Mouse (Mus musculus) midbrain, postnatal 0 days (tissue): ENCODE data around the gene H2-D1. TPM values are rescaled to one million over a fixed set of nuclear protein-coding genes. Genes with fewer than 3 reads are reported as not detected.

Experiments
- ATAC-seq: fragments of 200-750 bp; cut with Nextera tagmentation; 2 replicates; pipeline ENCODE4 v1.8.0; 2017; ENCODE audit warnings: moderate number of reproducible peaks, mild to moderate bottlenecking, moderate TSS enrichment, moderate library complexity; ENCODE audit not compliant: low FRiP score
- DNase-seq: peaks from one replicate; pipeline ENCODE4 v3.0.0-alpha.2; 2015; ENCODE audit warnings: low spot score
- H3K27ac ChIP-seq: fragments of 300-500 bp; sonication (generic); 2 replicates; pipeline ENCODE4 v1.5.1; 2014; ENCODE audit warnings: low read depth, mild to moderate bottlenecking, low read length, mixed read lengths
- H3K27me3 ChIP-seq: fragments of 300-500 bp; sonication (generic); 2 replicates; pipeline ENCODE4 v1.6.1; 2014; ENCODE audit warnings: low read length, control low read depth, mixed read lengths; ENCODE audit not compliant: insufficient read depth
- H3K36me3 ChIP-seq: fragments of 300-500 bp; sonication (generic); 2 replicates; pipeline ENCODE4 v1.6.1; 2014; ENCODE audit warnings: low read length, control low read depth, mixed read lengths; ENCODE audit not compliant: insufficient read depth
- H3K4me1 ChIP-seq: fragments of 300-500 bp; sonication (generic); 2 replicates; pipeline ENCODE4 v1.6.1; 2014; ENCODE audit warnings: mild to moderate bottlenecking, control low read depth, antibody characterized with exemption, low read length, mixed read lengths; ENCODE audit not compliant: insufficient read depth
- H3K4me2 ChIP-seq: fragments of 300-500 bp; sonication (generic); 2 replicates; pipeline ENCODE4 v1.6.1; 2014; ENCODE audit warnings: low read depth, mild to moderate bottlenecking, low read length, mixed read lengths; ENCODE audit not compliant: poor library complexity, severe bottlenecking
- H3K4me3 ChIP-seq: fragments of 300-500 bp; sonication (generic); 2 replicates; pipeline ENCODE4 v1.5.1; 2014; ENCODE audit warnings: low read depth, mild to moderate bottlenecking, low read length, moderate library complexity
- H3K9ac ChIP-seq: fragments of 300-500 bp; sonication (generic); replicated peaks from 2 replicates; pipeline ENCODE4 v1.6.1; 2014; ENCODE audit warnings: mild to moderate bottlenecking, low read length, moderate library complexity, mixed read lengths; ENCODE audit not compliant: poor library complexity, severe bottlenecking
- H3K9me3 ChIP-seq: fragments of 300-500 bp; sonication (generic); 2 replicates; pipeline ENCODE4 v1.6.1; 2016; ENCODE audit warnings: low read length, control low read depth
- CTCF ChIP-seq: IDR thresholded peaks from 2 replicates; pipeline ENCODE4 v1.5.1; 2016; ENCODE audit warnings: antibody characterized with exemption, mild to moderate bottlenecking
- WGBS: fragments of 180-500 bp; shearing (Covaris S2); extraction: QIAGEN DNeasy Blood & Tissue Kit; methylation state at CpG from one replicate; pipeline ENCODE4 v1.1.7; 2014; 5-methylcytosine and 5-hydroxymethylcytosine counted together
- polyA plus RNA-seq: library from polyadenylated mRNA; unstranded; fragments of >200 nt; fragmentation: Nextera tagmentation; extraction: Ambion mirVana; gene quantifications from 2 replicates; pipeline ENCODE4 v1.2.1, GENCODE M21; 2015
- total RNA-seq: library from RNA; depleted of rRNA; stranded (reverse); fragments of >200 nt; gene quantifications from 2 replicates; pipeline ENCODE4 v1.2.3, GENCODE M21; 2014

H2-D1 gene
- total and polyA plus RNA-seq, 2 experiments from 2014 or later: 75.4 to 130 TPM

DNA sequence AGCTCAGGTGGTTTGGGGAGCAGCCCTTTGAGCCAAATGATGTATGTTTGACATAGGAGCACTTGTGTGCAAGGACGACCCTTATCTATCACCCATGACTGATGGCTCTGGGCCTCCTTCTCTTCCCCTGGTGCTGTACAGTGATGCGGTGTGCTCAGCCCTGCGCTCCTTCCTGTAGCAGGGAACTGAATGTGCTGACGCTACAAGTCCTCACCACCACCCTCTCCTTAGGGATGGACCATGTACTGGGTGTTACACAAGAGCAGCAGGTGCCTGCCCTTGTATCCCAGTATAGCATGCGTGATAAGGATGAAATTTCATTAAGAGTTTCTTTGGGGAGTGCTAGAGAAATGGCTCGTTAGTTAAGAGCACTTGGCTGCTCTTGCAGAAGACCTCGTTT lies 15.4 kb upstream of the H2-D1 start:
- H3K4me2 ChIP-seq: no peak overlapping the region
- peaks cover 77% of the 10 kb centered on the region for H3K36me3 ChIP-seq
- TF ChIP-seq CTCF: no peak
- H3K4me1 ChIP-seq: peaks cover 11% of the 10 kb centered on the region; the same call in 1 of the 2 replicates
- no peak overlapping the region for H3K27ac ChIP-seq
- no peak overlapping the region for H3K4me3 ChIP-seq
- ATAC-seq: no peak
- no peak for DNase-seq
- no peaks in the 10 kb centered on the region for H3K9me3 ChIP-seq
- no peak overlapping the region for H3K9ac ChIP-seq
- H3K27me3 ChIP-seq: no peaks in the 10 kb centered on the region
- 93% methylated on average over 7 of the region's 7 CpGs for WGBS

DNA sequence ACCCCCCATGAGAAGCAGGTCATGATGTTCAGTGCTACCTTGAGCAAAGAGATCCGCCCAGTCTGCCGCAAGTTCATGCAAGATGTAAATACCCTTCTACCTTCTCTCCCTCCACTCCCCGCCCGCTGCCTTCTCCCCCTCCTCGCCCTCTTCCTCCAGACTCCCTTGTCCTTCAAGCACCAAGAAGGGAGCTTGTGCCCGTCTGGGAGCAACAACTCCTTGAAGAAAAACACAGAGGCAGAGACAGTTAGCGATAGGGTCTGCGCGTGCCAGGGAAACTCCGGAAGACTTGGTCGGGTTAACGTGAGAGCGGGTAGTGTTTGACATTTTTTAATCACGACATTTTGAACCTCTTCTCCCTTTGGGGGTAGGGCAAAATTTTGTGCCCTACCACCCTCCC lies 13.5 kb upstream of the H2-D1 start:
- DNase-seq (no peak), ATAC-seq (no peak)
- no peak overlapping the region for H3K4me2 ChIP-seq
- peaks cover 90% of the 10 kb centered on the region for H3K36me3 ChIP-seq
- no peaks in the 10 kb centered on the region for H3K9me3 ChIP-seq
- peaks cover 5% of the 10 kb centered on the region; the same call in 1 of the 2 replicates for H3K4me1 ChIP-seq
- TF ChIP-seq CTCF: no peak
- 88% methylated on average over 14 of the region's 14 CpGs for WGBS
- no peak overlapping the region for H3K9ac ChIP-seq
- no peak overlapping the region for H3K4me3 ChIP-seq
- no peaks in the 10 kb centered on the region for H3K27me3 ChIP-seq
- H3K27ac ChIP-seq: no peak overlapping the region

DNA sequence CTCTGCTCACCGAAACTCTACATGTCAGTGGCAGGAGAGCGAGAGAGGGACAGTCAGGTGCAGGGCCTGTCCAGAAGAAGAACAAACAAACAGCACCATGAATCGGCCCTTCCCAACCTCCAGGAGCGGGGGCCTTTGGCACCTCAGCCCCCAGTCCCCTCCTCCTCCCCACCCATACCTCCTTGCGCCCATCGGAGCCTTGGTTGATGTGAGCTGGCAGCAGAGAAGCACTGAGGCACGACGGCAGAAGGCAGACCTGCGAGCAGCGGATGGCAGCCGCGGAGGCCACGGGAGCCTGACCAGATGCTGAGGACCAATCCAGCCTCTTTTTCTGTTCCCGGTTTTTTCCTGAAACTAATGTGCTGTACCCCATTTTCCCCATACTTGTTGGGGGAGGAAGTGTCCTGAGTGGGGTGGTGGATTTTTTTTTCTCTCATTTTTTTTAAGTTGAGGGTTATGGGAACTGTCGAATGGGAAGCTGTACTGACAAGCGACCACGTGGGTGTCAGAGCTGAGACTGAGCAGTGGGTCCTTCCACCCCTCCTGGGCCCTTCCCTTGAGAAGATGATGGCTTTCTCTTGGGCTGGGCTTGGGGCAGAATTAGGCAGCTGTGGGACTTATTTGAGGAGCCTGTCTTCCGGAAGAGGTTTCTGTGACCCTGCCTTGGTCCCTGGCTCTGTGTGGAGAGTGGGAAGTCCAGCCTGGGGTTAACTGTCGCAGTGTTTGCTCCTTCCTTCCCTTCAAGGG lies 12.9 kb upstream of the H2-D1 start:
- Histone ChIP-seq H3K4me1 (no peaks in the 10 kb centered on the region), H3K27me3 (no peaks in the 10 kb centered on the region), H3K4me3 (no peak overlapping the region), H3K27ac (no peak overlapping the region), H3K9ac (no peak overlapping the region), H3K36me3 (peaks cover 88% of the 10 kb centered on the region), H3K4me2 (no peak overlapping the region), H3K9me3 (no peaks in the 10 kb centered on the region)
- no peak for TF ChIP-seq CTCF
- ATAC-seq: no peak
- WGBS: 78% methylated on average over 19 of the region's 19 CpGs
- DNase-seq: no peak

DNA sequence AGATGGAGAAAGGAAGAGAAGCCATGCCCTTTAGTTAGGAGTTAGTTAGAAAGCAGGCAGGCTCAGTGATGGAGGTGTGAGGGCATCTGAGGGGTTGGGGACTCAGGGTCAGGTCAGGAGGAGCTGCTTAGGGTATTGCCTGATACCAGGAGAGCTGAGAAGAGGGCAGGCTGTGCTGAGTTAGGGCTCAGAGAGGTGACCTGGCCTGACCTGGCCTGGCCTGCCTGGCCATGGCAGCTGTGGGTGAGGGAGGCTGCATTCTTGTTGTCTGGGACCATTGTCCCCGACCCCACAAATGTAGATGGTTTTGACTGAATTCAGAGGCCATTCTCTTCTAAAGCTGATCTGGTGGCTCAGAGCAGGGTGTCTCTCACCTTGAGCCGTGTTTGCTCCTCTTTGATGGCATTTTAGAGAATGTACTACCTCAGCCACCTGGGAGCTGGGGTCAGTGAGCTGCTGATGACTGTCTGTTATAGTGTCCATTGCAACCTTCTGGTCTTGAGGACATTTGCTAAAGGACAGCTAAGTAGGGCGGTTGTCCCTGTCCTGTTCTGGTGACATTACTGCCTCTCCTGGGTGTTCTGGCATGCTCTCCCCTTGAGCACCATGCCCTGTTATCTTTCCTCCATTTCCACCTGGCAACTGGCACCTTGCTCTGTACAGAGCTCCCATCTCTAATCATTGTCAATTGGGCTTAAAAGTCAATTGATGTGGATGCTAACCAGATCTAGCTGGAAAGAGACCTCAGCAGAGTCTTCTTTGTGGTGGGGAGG lies 12.0 kb upstream of the H2-D1 start:
- H3K4me2 ChIP-seq: no peak overlapping the region
- no peak overlapping the region for H3K27ac ChIP-seq
- DNase-seq (no peak), ATAC-seq (no peak)
- no peak overlapping the region for H3K4me3 ChIP-seq
- H3K4me1 ChIP-seq: no peaks in the 10 kb centered on the region
- H3K36me3 ChIP-seq: peaks cover 79% of the 10 kb centered on the region
- no peak for TF ChIP-seq CTCF
- 95% methylated on average over 3 of the region's 3 CpGs for WGBS
- H3K27me3 ChIP-seq: no peaks in the 10 kb centered on the region
- no peak overlapping the region for H3K9ac ChIP-seq
- H3K9me3 ChIP-seq: no peaks in the 10 kb centered on the region

DNA sequence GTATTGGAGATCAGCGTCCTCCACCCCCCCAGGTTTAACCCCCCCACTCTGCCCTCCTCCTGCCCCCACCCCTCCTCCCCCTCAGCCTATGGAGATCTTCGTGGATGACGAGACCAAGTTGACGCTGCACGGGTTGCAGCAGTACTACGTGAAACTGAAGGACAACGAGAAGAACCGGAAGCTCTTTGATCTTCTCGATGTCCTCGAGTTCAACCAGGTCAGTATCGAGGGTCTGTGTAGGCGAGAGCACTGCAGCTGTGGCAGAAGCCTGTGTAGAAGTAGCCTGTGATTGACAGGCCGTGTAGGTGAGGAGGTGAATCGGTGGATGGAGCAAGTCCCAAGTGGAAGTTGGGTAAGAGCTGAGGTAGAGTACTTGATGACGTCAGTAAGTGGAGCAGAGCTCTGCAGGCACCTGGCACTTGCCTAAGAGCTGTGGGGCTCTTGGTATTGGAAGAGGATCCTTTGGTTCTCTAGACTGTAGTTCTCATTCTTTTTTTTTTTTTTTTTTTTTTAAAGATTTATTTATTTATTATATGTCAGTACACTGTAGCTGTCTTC lies 11.3 kb upstream of the H2-D1 start:
- Histone ChIP-seq H3K4me1 (no peaks in the 10 kb centered on the region), H3K4me3 (no peak overlapping the region), H3K27me3 (no peaks in the 10 kb centered on the region), H3K4me2 (no peak overlapping the region), H3K36me3 (peaks cover 74% of the 10 kb centered on the region), H3K27ac (no peak overlapping the region), H3K9ac (no peak overlapping the region), H3K9me3 (no peaks in the 10 kb centered on the region)
- no peak for TF ChIP-seq CTCF
- DNase-seq (no peak), ATAC-seq (no peak)
- WGBS: 82% methylated on average over 15 of the region's 15 CpGs

DNA sequence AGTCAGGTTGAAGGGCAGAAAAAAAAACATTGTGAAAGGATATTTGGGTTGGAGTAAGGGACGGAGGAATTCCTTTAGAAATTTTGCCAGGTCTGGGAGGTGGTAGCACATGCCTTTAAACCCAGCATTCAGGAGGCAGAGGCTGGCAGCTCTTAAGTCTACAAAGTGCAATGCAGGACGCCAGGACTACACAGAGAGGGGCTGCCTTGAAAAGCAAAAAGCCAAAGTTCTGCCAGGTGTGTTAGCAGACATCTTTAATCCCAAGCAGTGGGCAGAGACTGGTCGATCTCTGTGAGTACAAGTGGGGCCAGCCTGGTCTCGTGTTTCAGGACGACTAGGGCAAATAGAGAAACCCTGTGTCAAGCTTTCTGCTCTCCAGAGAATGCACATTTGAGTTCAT lies 10.5 kb upstream of the H2-D1 start:
- Histone ChIP-seq H3K9me3 (no peaks in the 10 kb centered on the region), H3K27me3 (no peaks in the 10 kb centered on the region), H3K4me1 (no peaks in the 10 kb centered on the region), H3K36me3 (peaks cover 66% of the 10 kb centered on the region), H3K4me2 (no peak overlapping the region), H3K27ac (no peak overlapping the region), H3K9ac (no peak overlapping the region), H3K4me3 (no peak overlapping the region)
- no peak for TF ChIP-seq CTCF
- WGBS: 77% methylated on average over 5 of the region's 5 CpGs
- no peak for ATAC-seq
- DNase-seq: no peak
